Mouse (Mus musculus): Measurements from ENCODE around the gene Trim41. TPM values are rescaled to one million over a fixed set of nuclear protein-coding genes. Genes with fewer than 3 reads are reported as not detected.

Trim41 gene
- total and polyA plus RNA-seq, 2 experiments from 2014 or later: 4.4 to 47.1 TPM

- H3K4me1 ChIP-seq (ENCODE audit: insufficient read depth): no peaks in the 10 kb centered on the region
- TF ChIP-seq CTCF (IDR thresholded peaks at IDR 0.05; ENCODE audit: low read depth): no peak
Measured at GRCm38 (mm10) chr11:48845244-48845815, 28.2 kb upstream of the Trim41 start.

GRCm38 (mm10) chr11:48844309-48844708 lies 27.2 kb upstream of the Trim41 start:
- H3K4me1 ChIP-seq (ENCODE audit: insufficient read depth): no peaks in the 10 kb centered on the region
- WGBS: 49% methylated on average over 6 of the region's 6 CpGs
- H3K4me3 ChIP-seq (ENCODE audit: low read depth, low read length): no peak overlapping the region
- H3K27me3 ChIP-seq (ENCODE audit: insufficient read depth, low read length): no peaks in the 10 kb centered on the region; the same call in 1 of the 2 replicates
- DNase-seq: no peak
- TF ChIP-seq CTCF (IDR thresholded peaks at IDR 0.05; ENCODE audit: low read depth): no peak
- H3K9me3 ChIP-seq (ENCODE audit: low read length): no peaks in the 10 kb centered on the region
- H3K36me3 ChIP-seq (ENCODE audit: insufficient read depth): no peaks in the 10 kb centered on the region
- H3K9ac ChIP-seq: no peak overlapping the region
- H3K4me2 ChIP-seq (ENCODE audit: low read depth): no peak overlapping the region
- ATAC-seq: no peak
- no peak overlapping the region for H3K27ac ChIP-seq (ENCODE audit: low read depth, low read length)

More at GRCm38 (mm10) chr11:48845244-48845815, 28.2 kb upstream of the Trim41 start:
- H3K27ac ChIP-seq (ENCODE audit: low read depth, low read length): no peak overlapping the region
- no peak overlapping the region for H3K9ac ChIP-seq
- WGBS: 41% methylated on average over 13 of the region's 13 CpGs
- H3K9me3 ChIP-seq (ENCODE audit: low read length): no peaks in the 10 kb centered on the region
- ATAC-seq: no peak
- H3K36me3 ChIP-seq (ENCODE audit: insufficient read depth): no peaks in the 10 kb centered on the region
- no peak overlapping the region for H3K4me3 ChIP-seq (ENCODE audit: low read depth, low read length)
- no peaks in the 10 kb centered on the region; the same call in 1 of the 2 replicates for H3K27me3 ChIP-seq (ENCODE audit: insufficient read depth, low read length)
- no peak for DNase-seq
- no peak overlapping the region for H3K4me2 ChIP-seq (ENCODE audit: low read depth)

- no peak overlapping the region for H3K4me3 ChIP-seq (ENCODE audit: low read depth, low read length)
- ATAC-seq (no peak), DNase-seq (no peak)
- H3K27ac ChIP-seq (ENCODE audit: low read depth, low read length): no peak overlapping the region
- no peak for TF ChIP-seq CTCF (IDR thresholded peaks at IDR 0.05; ENCODE audit: low read depth)
- WGBS: 85% methylated on average over 11 of the region's 11 CpGs
- H3K9me3 ChIP-seq (ENCODE audit: low read length): no peaks in the 10 kb centered on the region
- H3K4me1 ChIP-seq (ENCODE audit: insufficient read depth): peaks cover 6% of the 10 kb centered on the region
- no peak overlapping the region for H3K9ac ChIP-seq
- H3K36me3 ChIP-seq (ENCODE audit: insufficient read depth): no peaks in the 10 kb centered on the region
- no peaks in the 10 kb centered on the region for H3K27me3 ChIP-seq (ENCODE audit: insufficient read depth, low read length)
- H3K4me2 ChIP-seq (ENCODE audit: low read depth): no peak overlapping the region
Measured at GRCm38 (mm10) chr11:48843202-48843601, 26.0 kb upstream of the Trim41 start.

- WGBS: 86% methylated on average over 4 of the region's 4 CpGs
- peaks cover 7% of the 10 kb centered on the region for H3K4me1 ChIP-seq (ENCODE audit: insufficient read depth)
- H3K27ac ChIP-seq (ENCODE audit: low read depth, low read length): no peak overlapping the region
- no peak overlapping the region for H3K4me2 ChIP-seq (ENCODE audit: low read depth)
- no peaks in the 10 kb centered on the region for H3K36me3 ChIP-seq (ENCODE audit: insufficient read depth)
- TF ChIP-seq CTCF (IDR thresholded peaks at IDR 0.05; ENCODE audit: low read depth): no peak
- no peaks in the 10 kb centered on the region for H3K9me3 ChIP-seq (ENCODE audit: low read length)
- no peak for DNase-seq
- no peak for ATAC-seq
- no peaks in the 10 kb centered on the region for H3K27me3 ChIP-seq (ENCODE audit: insufficient read depth, low read length)
- H3K9ac ChIP-seq: no peak overlapping the region
- no peak overlapping the region for H3K4me3 ChIP-seq (ENCODE audit: low read depth, low read length)
Measured at GRCm38 (mm10) chr11:48842378-48842792, 25.2 kb upstream of the Trim41 start.

GRCm38 (mm10) chr11:48841213-48841612 lies 24.1 kb upstream of the Trim41 start:
- ATAC-seq: no peak

GRCm38 (mm10) chr11:48840805-48841204 lies 23.7 kb upstream of the Trim41 start:
- Histone ChIP-seq H3K27ac (ENCODE audit: low read depth, low read length) (no peak overlapping the region), H3K9ac (no peak overlapping the region), H3K4me2 (ENCODE audit: low read depth) (no peak overlapping the region), H3K4me1 (ENCODE audit: insufficient read depth) (peaks cover 7% of the 10 kb centered on the region), H3K27me3 (ENCODE audit: insufficient read depth, low read length) (no peaks in the 10 kb centered on the region), H3K36me3 (ENCODE audit: insufficient read depth) (no peaks in the 10 kb centered on the region), H3K9me3 (ENCODE audit: low read length) (no peaks in the 10 kb centered on the region), H3K4me3 (ENCODE audit: low read depth, low read length) (no peak overlapping the region)
- no peak for DNase-seq
- no peak for ATAC-seq
- no peak for TF ChIP-seq CTCF (IDR thresholded peaks at IDR 0.05; ENCODE audit: low read depth)

More at GRCm38 (mm10) chr11:48841213-48841612, 24.1 kb upstream of the Trim41 start:
- DNase-seq: no peak
- TF ChIP-seq CTCF (IDR thresholded peaks at IDR 0.05; ENCODE audit: low read depth): no peak
- H3K9ac ChIP-seq: no peak overlapping the region
- no peaks in the 10 kb centered on the region for H3K27me3 ChIP-seq (ENCODE audit: insufficient read depth, low read length)
- peaks cover 7% of the 10 kb centered on the region for H3K4me1 ChIP-seq (ENCODE audit: insufficient read depth)
- 91% methylated on average over 5 of the region's 5 CpGs for WGBS
- H3K4me3 ChIP-seq (ENCODE audit: low read depth, low read length): no peak overlapping the region
- no peaks in the 10 kb centered on the region for H3K9me3 ChIP-seq (ENCODE audit: low read length)
- no peaks in the 10 kb centered on the region for H3K36me3 ChIP-seq (ENCODE audit: insufficient read depth)
- no peak overlapping the region for H3K4me2 ChIP-seq (ENCODE audit: low read depth)
- no peak overlapping the region for H3K27ac ChIP-seq (ENCODE audit: low read depth, low read length)

GRCm38 (mm10) chr11:48838879-48839680 lies 21.9 kb upstream of the Trim41 start:
- Histone ChIP-seq H3K9me3 (ENCODE audit: low read length) (no peaks in the 10 kb centered on the region), H3K4me2 (ENCODE audit: low read depth) (peak overlapping the region; percentile 85), H3K4me1 (ENCODE audit: insufficient read depth) (peaks cover 7% of the 10 kb centered on the region), H3K36me3 (ENCODE audit: insufficient read depth) (no peaks in the 10 kb centered on the region), H3K9ac (no peak overlapping the region), H3K27me3 (ENCODE audit: insufficient read depth, low read length) (no peaks in the 10 kb centered on the region), H3K4me3 (ENCODE audit: low read depth, low read length) (peak overlapping the region; percentile 69), H3K27ac (ENCODE audit: low read depth, low read length) (peak overlapping the region; percentile 40)
- no peak for TF ChIP-seq CTCF (IDR thresholded peaks at IDR 0.05; ENCODE audit: low read depth)
- ATAC-seq (no peak), DNase-seq (no peak)
- 61% methylated on average over 10 of the region's 10 CpGs for WGBS

Data from forebrain, postnatal 0 days (tissue).